Mouse (Mus musculus) intestine, embryonic 15.5 days (tissue): ENCODE data around the gene Itga4. TPM values are rescaled to one million over a fixed set of nuclear protein-coding genes. Genes with fewer than 3 reads are reported as not detected.
A peak's percentile ranks its signal among the peaks of the same experiment; 100 is the strongest.

Source experiments
- ATAC-seq: fragments of 200-750 bp; cut with Nextera tagmentation; 2 replicates; pipeline ENCODE4 v1.8.0; 2017; ENCODE audit warnings: moderate TSS enrichment, moderate library complexity
- H3K27ac ChIP-seq: fragments of 300-500 bp; sonication (generic); 2 replicates; pipeline ENCODE4 v1.5.1; 2015; ENCODE audit warnings: mild to moderate bottlenecking, inconsistent platforms
- H3K27me3 ChIP-seq: fragments of 300-500 bp; sonication (generic); replicated peaks from 2 replicates; pipeline ENCODE4 v1.6.1; 2015; ENCODE audit warnings: inconsistent platforms
- H3K36me3 ChIP-seq: fragments of 300-500 bp; sonication (generic); 2 replicates; pipeline ENCODE4 v1.6.1; 2015; ENCODE audit warnings: inconsistent platforms
- H3K4me1 ChIP-seq: fragments of 300-500 bp; sonication (generic); replicated peaks from 2 replicates; pipeline ENCODE4 v1.6.1; 2015; ENCODE audit warnings: inconsistent platforms
- H3K4me2 ChIP-seq: fragments of 300-500 bp; sonication (generic); replicated peaks from 2 replicates; pipeline ENCODE4 v1.6.1; 2015; ENCODE audit warnings: mild to moderate bottlenecking, inconsistent platforms
- H3K4me3 ChIP-seq: fragments of 300-500 bp; sonication (generic); replicated peaks from 2 replicates; pipeline ENCODE4 v1.5.1; 2015; ENCODE audit warnings: inconsistent platforms
- H3K9ac ChIP-seq: fragments of 300-500 bp; sonication (generic); 2 replicates; pipeline ENCODE4 v1.6.1; 2015; ENCODE audit warnings: inconsistent platforms
- H3K9me3 ChIP-seq: fragments of 300-500 bp; sonication (generic); 2 replicates; pipeline ENCODE4 v1.6.1; 2016; ENCODE audit warnings: inconsistent platforms
- WGBS: fragments of 180-500 bp; shearing (Covaris S2); methylation state at CpG from one replicate; pipeline ENCODE4 v1.1.7; 2015; 5-methylcytosine and 5-hydroxymethylcytosine counted together
- polyA plus RNA-seq: library from polyadenylated mRNA; unstranded; fragments of >200 nt; fragmentation: Nextera tagmentation; extraction: Ambion mirVana; gene quantifications from 2 replicates; pipeline ENCODE4 v1.2.1, GENCODE M21; 2015

Gene Itga4
- 3.8 and 3.9 TPM in 2 replicates for polyA plus RNA-seq

DNA sequence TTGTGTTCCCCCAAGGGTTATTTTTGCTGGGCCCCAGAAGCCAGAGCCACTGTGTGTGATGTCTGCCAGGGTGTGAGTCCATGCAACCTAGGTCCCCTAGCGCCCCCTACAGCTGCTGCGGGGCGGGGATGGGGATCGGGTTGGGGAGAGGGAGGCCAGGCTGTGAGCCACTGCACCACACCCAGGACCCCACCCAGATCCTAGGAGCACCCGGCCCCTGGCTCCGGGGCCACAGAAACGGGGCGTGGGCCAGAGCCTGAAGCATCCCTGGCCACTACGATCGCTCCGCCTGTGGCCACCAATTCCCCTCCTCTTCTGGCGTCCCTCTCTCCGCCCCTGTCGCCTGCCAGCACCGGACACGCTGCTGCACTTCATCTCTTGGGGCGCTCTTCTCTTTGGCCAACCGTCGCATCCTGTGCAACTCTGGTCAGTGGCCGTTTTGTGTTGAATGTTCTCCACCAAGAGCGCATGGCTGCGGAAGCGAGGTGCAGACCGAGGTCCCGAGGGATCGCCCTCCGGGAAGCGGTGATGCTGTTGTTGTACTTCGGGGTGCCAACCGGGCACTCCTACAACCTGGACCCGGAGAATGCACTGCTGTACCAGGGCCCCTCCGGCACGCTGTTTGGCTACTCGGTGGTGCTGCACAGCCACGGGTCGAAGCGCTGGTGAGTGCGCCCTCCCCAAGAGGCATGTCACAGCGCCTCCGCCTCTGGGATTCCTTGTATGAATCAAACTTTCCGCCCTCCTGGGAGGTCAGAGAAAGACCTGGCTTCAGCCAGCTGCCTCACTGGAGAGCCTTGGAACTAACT is at the start of gene Itga4:
Gene Itga4 (plus strand): TSS at position 235 of the 809 bp plus-strand sequence.
- Histone ChIP-seq H3K27ac (peak within 1 kb of the TSS; percentile 8; the same call in 1 of the 2 replicates), H3K4me2 (peak within 1 kb of the TSS; percentile 83), H3K9me3 (no peaks in the 10 kb centered on the region), H3K9ac (peak within 1 kb of the TSS; percentile 39), H3K4me1 (peaks cover 8% of the 10 kb centered on the region; the same call in 1 of the 2 replicates), H3K36me3 (no peaks in the 10 kb centered on the region), H3K27me3 (peaks cover 3% of the 10 kb centered on the region; the same call in 1 of the 2 replicates), H3K4me3 (peak within 1 kb of the TSS; percentile 39)
- WGBS = 1% methylated on average over 41 of the region's 41 CpGs
- ATAC-seq = peak; percentile 85

DNA sequence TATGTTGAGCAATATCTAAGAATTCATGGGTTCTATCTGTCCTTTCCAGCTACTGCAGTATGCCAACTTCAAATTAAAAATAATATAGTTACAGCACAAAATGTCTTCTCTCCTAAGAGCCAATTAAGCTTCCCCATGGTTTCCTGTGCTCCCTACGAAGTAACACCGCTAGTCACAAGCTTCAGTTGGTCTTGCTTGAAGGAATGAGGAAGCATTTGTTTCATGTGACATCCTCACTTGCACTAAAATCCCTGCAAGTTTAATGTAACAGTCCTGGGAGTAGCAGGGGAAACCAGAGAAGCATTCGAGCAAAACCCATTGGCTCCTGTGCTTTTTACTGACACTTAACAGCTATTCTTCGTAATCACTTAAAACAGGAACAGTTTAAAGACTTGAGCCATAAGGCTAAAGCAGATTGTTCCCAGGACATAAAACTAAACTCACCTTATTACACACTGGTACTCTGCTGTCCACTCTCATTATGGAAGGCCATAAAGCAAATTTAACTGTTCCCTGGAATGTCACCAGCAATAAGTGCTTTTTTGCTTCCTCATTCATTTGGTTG is 49.0 kb upstream of the Itga4 start:
- Histone ChIP-seq H3K9ac (no peak overlapping the region), H3K4me1 (no peaks in the 10 kb centered on the region), H3K4me3 (no peak overlapping the region), H3K27me3 (no peaks in the 10 kb centered on the region), H3K36me3 (no peaks in the 10 kb centered on the region), H3K27ac (no peak overlapping the region), H3K9me3 (no peaks in the 10 kb centered on the region), H3K4me2 (no peak overlapping the region)
- no peak for ATAC-seq
- 70% methylated on average over 4 of the region's 4 CpGs for WGBS

DNA sequence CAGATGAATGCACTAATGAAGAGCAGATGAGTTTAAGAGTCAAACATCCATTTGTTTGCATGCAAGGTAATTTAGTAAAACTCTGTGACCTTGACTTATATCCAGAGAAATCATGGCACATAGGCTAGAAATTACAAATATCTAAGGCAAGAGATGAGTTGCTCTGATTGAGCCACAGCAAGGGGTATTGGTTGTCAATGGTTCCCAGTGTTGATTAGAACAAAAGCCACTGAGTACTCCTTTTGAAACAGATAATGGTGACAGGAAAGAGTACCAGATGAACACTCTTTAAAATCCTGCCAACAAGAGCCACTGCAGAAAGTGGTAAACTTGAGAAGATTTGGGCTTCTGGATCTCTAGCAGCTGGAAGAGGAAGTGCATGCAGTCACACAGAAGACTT is 40.2 kb upstream of the Itga4 start:
- Histone ChIP-seq H3K27ac (no peak overlapping the region), H3K9ac (no peak overlapping the region), H3K4me3 (no peak overlapping the region), H3K4me1 (no peaks in the 10 kb centered on the region), H3K36me3 (no peaks in the 10 kb centered on the region), H3K27me3 (no peaks in the 10 kb centered on the region), H3K4me2 (no peak overlapping the region), H3K9me3 (no peaks in the 10 kb centered on the region)
- ATAC-seq = no peak

DNA sequence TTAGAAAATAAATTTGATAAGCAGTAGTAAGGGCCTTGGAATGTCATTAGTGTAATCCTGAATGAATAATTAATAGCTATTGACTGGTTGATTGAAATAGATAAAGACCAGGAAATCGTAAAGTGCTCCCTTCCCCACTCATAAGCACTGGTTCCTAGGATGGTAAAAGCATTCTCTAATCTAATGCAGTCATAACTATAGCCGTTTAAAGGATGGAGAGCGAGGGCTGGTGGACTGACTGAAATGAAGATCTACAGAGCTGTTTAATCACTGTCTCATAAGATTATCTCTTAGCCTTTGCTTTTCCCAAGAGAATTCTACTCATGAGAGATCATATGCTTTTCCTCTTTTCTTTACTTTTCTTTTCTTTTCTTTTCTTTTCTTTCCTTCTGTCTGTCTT is 39.7 kb upstream of the Itga4 start:
- Histone ChIP-seq H3K27ac (no peak overlapping the region), H3K9me3 (no peaks in the 10 kb centered on the region), H3K9ac (no peak overlapping the region), H3K4me1 (no peaks in the 10 kb centered on the region), H3K27me3 (no peaks in the 10 kb centered on the region), H3K4me2 (no peak overlapping the region), H3K36me3 (no peaks in the 10 kb centered on the region), H3K4me3 (no peak overlapping the region)
- WGBS = 67% methylated on average over 3 of the region's 3 CpGs
- ATAC-seq = no peak

DNA sequence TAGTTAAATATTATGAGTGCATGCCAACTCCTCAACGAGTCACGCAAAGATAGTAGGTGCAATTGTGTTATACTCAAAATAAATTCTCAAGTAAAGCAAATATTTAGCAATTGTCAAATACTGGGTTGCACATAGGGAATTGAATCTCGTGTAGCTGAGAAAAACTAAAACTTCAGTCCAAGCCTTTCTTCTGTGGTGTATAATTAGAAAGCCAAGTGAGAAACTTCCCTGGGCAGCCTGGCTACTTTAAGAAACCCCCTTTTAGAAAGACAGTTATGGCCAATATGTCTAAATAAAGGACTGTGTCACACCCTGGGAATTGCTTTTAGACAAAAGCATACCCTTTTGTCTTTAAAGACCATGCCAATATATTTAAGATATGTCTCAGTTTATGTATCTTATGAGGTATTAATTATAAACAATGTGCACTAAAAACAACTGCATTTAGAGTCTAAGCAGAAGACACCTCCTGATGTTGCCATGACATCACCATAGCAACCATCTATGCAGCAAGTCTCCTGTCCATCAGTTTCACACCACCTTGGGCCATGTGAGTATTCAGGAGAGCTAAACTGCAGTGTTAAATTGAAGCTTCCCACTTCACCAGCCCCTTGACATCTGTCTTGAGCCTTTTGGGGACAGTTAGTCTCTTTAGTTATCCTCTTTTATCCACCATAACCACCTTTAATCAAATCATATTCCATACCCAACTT is 30.4 kb upstream of the Itga4 start:
- Histone ChIP-seq H3K9ac (no peak overlapping the region), H3K27me3 (no peaks in the 10 kb centered on the region), H3K4me2 (no peak overlapping the region), H3K9me3 (no peaks in the 10 kb centered on the region), H3K4me1 (no peaks in the 10 kb centered on the region), H3K4me3 (no peak overlapping the region), H3K36me3 (no peaks in the 10 kb centered on the region), H3K27ac (no peak overlapping the region)
- WGBS = 58% methylated on average over 3 of the region's 3 CpGs
- ATAC-seq = no peak

DNA sequence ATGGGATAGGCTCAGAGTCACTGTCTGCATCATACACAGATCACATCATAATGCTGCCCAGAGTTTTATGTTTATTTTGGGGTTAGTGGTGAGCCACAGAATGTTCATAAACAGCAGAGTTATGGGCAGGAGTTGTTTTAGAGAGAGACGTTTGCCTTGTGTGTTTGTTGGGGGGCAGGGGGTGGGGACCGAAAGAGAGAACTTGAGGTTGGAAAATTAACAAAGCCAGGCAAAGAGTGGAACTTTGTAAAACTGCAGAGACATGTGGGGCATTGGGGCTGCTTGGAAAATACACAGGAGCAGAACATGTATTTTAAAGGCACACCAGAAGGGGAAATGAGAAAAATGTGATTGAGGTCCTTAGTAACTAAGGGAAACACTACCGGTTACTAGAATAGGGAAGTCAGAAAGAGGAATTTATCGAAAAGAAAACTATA is 27.4 kb upstream of the Itga4 start:
- ATAC-seq = no peak
- 74% methylated on average over 4 of the region's 4 CpGs for WGBS
- no peaks in the 10 kb centered on the region for H3K4me1 ChIP-seq
- H3K27me3 ChIP-seq = no peaks in the 10 kb centered on the region
- no peaks in the 10 kb centered on the region for H3K36me3 ChIP-seq
- no peak overlapping the region for H3K4me3 ChIP-seq
- H3K4me2 ChIP-seq = no peak overlapping the region
- no peaks in the 10 kb centered on the region for H3K9me3 ChIP-seq
- no peak overlapping the region for H3K27ac ChIP-seq
- no peak overlapping the region for H3K9ac ChIP-seq

DNA sequence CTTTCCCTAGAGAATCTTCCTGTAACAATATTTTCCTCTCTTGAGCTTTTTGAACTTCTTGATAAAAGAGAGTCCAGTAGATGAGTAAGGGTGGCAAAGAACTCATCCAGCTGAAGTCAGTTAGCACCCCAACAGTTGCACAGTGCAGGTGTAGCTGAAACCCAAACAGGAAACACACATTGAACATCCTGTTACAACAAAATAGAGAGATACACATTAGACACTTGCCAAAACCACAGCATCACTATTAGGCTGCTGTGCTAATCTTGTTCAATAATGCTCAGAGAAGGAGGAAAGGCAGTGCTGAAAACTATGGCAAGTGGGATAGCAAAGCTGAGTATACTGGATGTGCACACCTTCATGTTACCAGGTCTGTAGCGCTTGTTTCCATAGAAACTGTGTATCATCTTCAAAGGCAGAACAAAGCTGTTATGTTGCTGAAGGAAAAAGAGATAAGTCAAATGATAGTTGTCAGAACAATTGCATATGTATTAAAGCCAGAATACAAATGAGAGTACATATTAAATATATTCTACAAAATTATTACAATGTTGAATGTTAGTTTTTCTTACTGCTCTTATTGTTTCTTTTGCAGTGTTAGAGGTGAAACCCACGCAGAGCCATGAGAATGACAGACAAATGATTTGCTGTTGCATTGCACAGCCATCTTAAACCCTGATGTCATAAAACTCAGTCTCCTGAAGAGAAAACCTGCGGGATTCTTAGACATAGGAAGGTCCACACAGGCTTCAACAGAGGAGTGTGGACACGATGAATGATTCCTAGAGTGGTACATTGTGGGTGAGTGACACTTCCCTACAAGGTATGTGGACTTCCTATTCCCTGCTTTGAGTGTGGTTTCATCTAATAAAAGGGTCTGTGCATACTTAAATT is 23.9 kb upstream of the Itga4 start:
- ATAC-seq = no peak
- H3K4me3 ChIP-seq = no peak overlapping the region
- 85% methylated on average over 4 of the region's 4 CpGs for WGBS

DNA sequence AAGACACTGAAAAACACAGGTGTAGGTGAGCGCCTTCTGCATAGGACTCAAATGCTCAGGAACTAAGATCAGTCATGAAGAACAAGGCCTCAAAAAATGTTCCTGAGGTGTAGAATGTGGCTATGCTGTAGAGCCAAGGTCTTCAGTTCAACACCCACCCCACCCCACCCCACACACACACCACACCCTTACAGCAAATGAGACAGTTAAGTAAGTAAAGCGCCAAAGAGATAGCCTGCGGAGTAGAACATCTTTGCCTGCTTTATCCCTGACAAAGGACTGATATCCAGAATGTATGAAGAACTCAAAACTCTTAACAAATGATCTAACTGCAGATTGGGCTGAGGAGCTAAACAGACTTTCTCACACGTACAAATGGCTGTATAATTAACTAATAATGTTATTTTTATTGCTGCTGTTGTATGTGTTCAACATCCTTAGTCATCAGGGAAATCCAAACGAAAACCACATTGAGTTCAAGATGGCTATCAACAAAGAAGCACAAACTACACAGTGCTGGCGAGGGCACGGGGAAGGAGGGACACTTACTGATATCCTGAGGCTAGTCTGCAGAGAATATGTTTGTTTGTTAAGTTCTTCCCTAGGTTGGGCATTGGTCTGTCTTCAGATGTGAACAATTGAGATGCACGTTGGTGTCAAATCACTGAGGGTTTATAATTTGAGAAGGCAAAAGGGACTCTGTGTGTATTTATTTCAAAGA is 19.3 kb upstream of the Itga4 start:
- no peak overlapping the region for H3K4me2 ChIP-seq
- no peaks in the 10 kb centered on the region for H3K4me1 ChIP-seq
- no peaks in the 10 kb centered on the region for H3K36me3 ChIP-seq
- no peak for ATAC-seq
- no peak overlapping the region for H3K4me3 ChIP-seq
- no peaks in the 10 kb centered on the region for H3K27me3 ChIP-seq
- no peak overlapping the region for H3K27ac ChIP-seq
- 78% methylated on average over 8 of the region's 8 CpGs for WGBS
- H3K9me3 ChIP-seq = no peaks in the 10 kb centered on the region
- no peak overlapping the region for H3K9ac ChIP-seq

More for the DNA sequence above, 23.9 kb upstream of the Itga4 start:
- H3K27ac ChIP-seq = no peak overlapping the region
- no peaks in the 10 kb centered on the region for H3K9me3 ChIP-seq
- no peak overlapping the region for H3K9ac ChIP-seq
- H3K4me1 ChIP-seq = no peaks in the 10 kb centered on the region
- H3K4me2 ChIP-seq = no peak overlapping the region
- no peaks in the 10 kb centered on the region for H3K27me3 ChIP-seq
- no peaks in the 10 kb centered on the region for H3K36me3 ChIP-seq

DNA sequence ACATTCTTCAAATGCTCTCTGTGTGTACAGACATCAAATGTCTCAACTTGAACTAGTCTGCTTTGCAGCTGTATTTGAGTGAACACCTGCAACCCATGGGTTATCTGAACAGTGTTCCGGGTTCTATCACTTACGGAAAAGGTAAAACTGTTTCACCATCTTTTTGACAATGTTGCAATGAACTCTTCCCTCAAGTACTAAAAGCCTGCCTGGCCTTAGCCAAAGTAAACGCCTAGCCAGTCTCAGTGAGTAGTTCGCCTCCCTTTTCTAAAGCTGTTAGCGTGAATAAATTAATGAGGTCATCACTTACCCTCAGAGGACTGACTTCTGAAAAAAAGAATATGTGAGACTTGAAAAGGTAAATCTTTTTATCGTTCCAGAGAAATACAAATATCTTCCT is 18.0 kb upstream of the Itga4 start:
- Histone ChIP-seq H3K9me3 (no peaks in the 10 kb centered on the region), H3K4me3 (no peak overlapping the region), H3K27ac (no peak overlapping the region), H3K4me1 (no peaks in the 10 kb centered on the region), H3K36me3 (no peaks in the 10 kb centered on the region), H3K4me2 (no peak overlapping the region), H3K27me3 (no peaks in the 10 kb centered on the region), H3K9ac (no peak overlapping the region)
- ATAC-seq = no peak
- 70% methylated on average over 6 of the region's 6 CpGs for WGBS

DNA sequence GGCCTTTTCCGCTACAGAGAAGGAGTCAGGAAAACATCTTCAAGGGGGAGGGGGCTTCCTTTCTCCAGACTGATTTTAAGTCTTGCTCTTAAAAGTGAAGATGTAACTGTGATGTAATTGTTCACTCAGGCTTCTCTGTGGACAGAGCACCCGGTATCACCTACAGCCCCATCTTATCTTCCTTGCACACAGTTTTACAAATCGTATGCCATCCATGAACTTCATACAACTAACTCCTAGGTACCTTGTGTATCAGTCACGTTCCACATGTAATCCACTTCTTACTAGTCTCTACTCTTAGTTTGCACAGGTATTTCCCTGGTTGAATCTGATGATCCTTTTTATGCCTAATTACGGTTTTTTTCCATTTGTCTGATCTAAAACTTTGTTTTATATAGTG is 10.9 kb upstream of the Itga4 start:
- Histone ChIP-seq H3K27ac (no peak overlapping the region), H3K27me3 (no peaks in the 10 kb centered on the region), H3K4me3 (no peak overlapping the region), H3K4me2 (no peak overlapping the region), H3K9me3 (no peaks in the 10 kb centered on the region), H3K4me1 (no peaks in the 10 kb centered on the region; the same call in 1 of the 2 replicates), H3K36me3 (no peaks in the 10 kb centered on the region), H3K9ac (no peak overlapping the region)
- 76% methylated on average over 5 of the region's 5 CpGs for WGBS
- ATAC-seq = no peak

DNA sequence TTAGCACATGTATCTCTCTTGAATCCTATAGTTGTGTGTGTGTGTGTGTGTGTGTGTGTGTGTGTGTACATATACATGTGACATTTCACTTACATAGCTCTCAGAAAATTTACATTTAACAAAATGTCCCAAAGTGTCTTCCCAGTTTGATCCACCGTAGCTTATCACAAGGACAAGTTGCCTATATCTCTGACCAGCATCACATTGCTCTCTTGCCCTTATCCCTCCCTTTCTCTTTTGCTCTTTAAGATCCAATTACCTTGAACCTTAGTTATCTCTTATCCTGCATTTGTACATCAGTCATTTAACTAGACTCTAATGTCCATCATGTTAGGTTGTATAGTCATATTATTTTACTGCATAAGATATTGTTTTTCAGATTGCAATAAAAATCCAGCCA is 10.5 kb upstream of the Itga4 start:
- Histone ChIP-seq H3K27me3 (no peaks in the 10 kb centered on the region), H3K4me1 (no peaks in the 10 kb centered on the region; the same call in 1 of the 2 replicates), H3K9ac (no peak overlapping the region), H3K9me3 (no peaks in the 10 kb centered on the region), H3K4me3 (no peak overlapping the region), H3K36me3 (no peaks in the 10 kb centered on the region), H3K27ac (no peak overlapping the region), H3K4me2 (no peak overlapping the region)
- 92% methylated on average over 1 of the region's 1 CpGs for WGBS
- no peak for ATAC-seq
